In genomic region chr7:71023253-71023945, GRCm38 (mm10) we compare ENCODE assay signal across 8 mouse cellular contexts.
DNase-seq lines count a peak whose midpoint lies in the region; ATAC-seq and TF ChIP-seq lines count a peak whose summit lies in the region.

No protein-coding gene starts in this region.

- no peak for ATAC-seq in intestine, embryonic 14.5 days (replicated peaks; ENCODE audit: low FRiP score, low TSS enrichment, low read depth)
- peak; percentile 84 for ATAC-seq in midbrain, embryonic 12.5 days (ENCODE audit: low FRiP score, low read depth)

- intact Hi-C loops in gastrocnemius, adult 2 months (cut with DNase I) = no loop called here

- 0 out of 2 replicates have a peak overlapping the region, but pooled peaks have one; percentile 16 for H3K9ac ChIP-seq in intestine, embryonic 14.5 days (ENCODE audit: low read length)
- peak overlapping the region; percentile 44; the same call in 1 of the 2 replicates for H3K9ac ChIP-seq in midbrain, embryonic 12.5 days (replicated peaks)

- H3K4me1 ChIP-seq in intestine, embryonic 14.5 days (replicated peaks; ENCODE audit: control insufficient read depth, insufficient read depth, low read length) = peaks cover 18% of the 10 kb centered on the region
- peaks cover 11% of the 10 kb centered on the region for H3K4me1 ChIP-seq in midbrain, embryonic 12.5 days

- no peaks in the 10 kb centered on the region for H3K36me3 ChIP-seq in intestine, embryonic 14.5 days (ENCODE audit: control insufficient read depth, insufficient read depth, low read length)
- H3K36me3 ChIP-seq in midbrain, embryonic 12.5 days = no peaks in the 10 kb centered on the region

- H3K9me3 ChIP-seq in intestine, embryonic 14.5 days (ENCODE audit: control insufficient read depth, low read length) = peaks cover 4% of the 10 kb centered on the region; the same call in 1 of the 2 replicates
- H3K9me3 ChIP-seq in midbrain, embryonic 12.5 days = no peaks in the 10 kb centered on the region

- H3K4me2 ChIP-seq in intestine, embryonic 14.5 days (ENCODE audit: low read length) = peak overlapping the region; percentile 55
- peak overlapping the region; percentile 56 for H3K4me2 ChIP-seq in midbrain, embryonic 12.5 days (replicated peaks)

- TF ChIP-seq CTCF in gastrocnemius, adult 2 months (IDR thresholded peaks at IDR 0.05) = no peak

- H3K27me3 ChIP-seq in intestine, embryonic 14.5 days (replicated peaks; ENCODE audit: control insufficient read depth, insufficient read depth, low read length) = no peaks in the 10 kb centered on the region
- peaks cover 5% of the 10 kb centered on the region; the same call in 1 of the 2 replicates for H3K27me3 ChIP-seq in midbrain, embryonic 12.5 days

- H3K27ac ChIP-seq in gastrocnemius, adult 2 months = peak overlapping the region; percentile 43
- no peak overlapping the region for H3K27ac ChIP-seq in intestine, embryonic 14.5 days (ENCODE audit: low read depth)
- peak overlapping the region; percentile 46 for H3K27ac ChIP-seq in midbrain, embryonic 12.5 days (replicated peaks)

- WGBS in intestine, embryonic 14.5 days = 7% methylated on average over 16 of the region's 16 CpGs
- 6% methylated on average over 16 of the region's 16 CpGs for WGBS in midbrain, embryonic 12.5 days

- no peak for DNase-seq in gastrocnemius, adult 2 months
- DNase-seq in gastrocnemius, postnatal 4 days (ENCODE audit: low spot score in 2 of 2) = no peak
- DNase-seq in embryo, embryonic 11.5 days (ENCODE audit: low read depth, low spot score) = peak; percentile 42
- DNase-seq in intestine, embryonic 14.5 days (ENCODE audit: low spot score) = peak; percentile 66
- no peak for DNase-seq in adipocyte (ENCODE audit: low spot score)
- no peak for DNase-seq in T-cell, adult 2 months (ENCODE audit: low spot score)
- no peak for DNase-seq in thymus, postnatal 10 days (ENCODE audit: low spot score in 2 of 2)

- peak overlapping the region; percentile 19 for H3K4me3 ChIP-seq in gastrocnemius, adult 2 months
- peak overlapping the region; percentile 25 for H3K4me3 ChIP-seq in intestine, embryonic 14.5 days (ENCODE audit: low read depth, low read length)
- peak overlapping the region; percentile 33 for H3K4me3 ChIP-seq in midbrain, embryonic 12.5 days

Comparison
In these comparisons a context has a peak if more than half of its experiments do, and no peak if none do; other contexts are left out.
1. DNase-seq: peak in embryo, embryonic 11.5 days (single experiment) and intestine, embryonic 14.5 days (single experiment); none in gastrocnemius, adult 2 months (single experiment), gastrocnemius, postnatal 4 days (0 of 2), adipocyte (single experiment), T-cell, adult 2 months (single experiment) and thymus, postnatal 10 days (0 of 2).
2. Peak in every context shown above with its lines, with median percentiles within 50 percentile points of each other: H3K4me3 ChIP-seq.